In genomic region chr11:6677530-6677929, GRCm38 (mm10) we compare ENCODE assay signal across 9 mouse cellular contexts. TPM values are rescaled to one million over a fixed set of nuclear protein-coding genes. Genes with fewer than 3 reads are reported as not detected.
DNase-seq lines count a peak whose midpoint lies in the region; ATAC-seq and TF ChIP-seq lines count a peak whose summit lies in the region.
"Had no signal": no experiment of that assay in that cellular context is flagged by ENCODE, and none has a peak within 500 bp of the region (broad histone marks: within the 10 kb centered on the region; RNA-seq: fewer than 3 reads in every experiment).

No protein-coding gene starts in this region.

- H3K4me1 ChIP-seq in CH12.LX (ENCODE audit: control insufficient read depth in 1 of 2, insufficient read depth in 2 of 2) = no peaks in the 10 kb centered on the region
- H3K4me1 ChIP-seq in embryonic fibroblast, embryonic 13.5 days (ENCODE audit: control insufficient read depth, insufficient read depth, low read length) = no peaks in the 10 kb centered on the region
- H3K4me1 ChIP-seq in liver, embryonic 11.5 days (replicated peaks; ENCODE audit: control insufficient read depth, insufficient read depth, low read length) = no peaks in the 10 kb centered on the region

- TF ChIP-seq CTCF in CH12.LX (conservative IDR thresholded peaks at IDR 0.05 in 1 of 2, IDR thresholded peaks at IDR 0.05 in 1 of 2; ENCODE audit: low read depth in 2 of 2, low read length in 2 of 2) = peak in 1 of 2 experiments; percentile 29; a peak in 2 of 4 replicates
- TF ChIP-seq CTCF in embryonic fibroblast, embryonic 13.5 days (IDR thresholded peaks at IDR 0.05; ENCODE audit: borderline replicate concordance, insufficient read depth, low read length) = peak; percentile 77

- 0 out of 2 replicates have a peak, but pooled peaks have one; percentile 39 for ATAC-seq in liver, embryonic 11.5 days (replicated peaks; ENCODE audit: low FRiP score)
- no peak for ATAC-seq in activated CD4-positive, CD25-positive, alpha-beta regulatory T cell, adult 4 months

- TF ChIP-seq RAD21 in CH12.LX (IDR thresholded peaks at IDR 0.05; ENCODE audit: low read depth, low read length) = peak; percentile 22

- in situ Hi-C loops in CH12.LX (cut with MboI; ENCODE audit: low pct_ligation_motif_present, low pct_unique_long_range_greater_than_20kb, low sequenced_read_pairs) = no loop called here

- peaks cover 14% of the 10 kb centered on the region for H3K9me3 ChIP-seq in CH12.LX (replicated peaks; ENCODE audit: low read length)
- no peaks in the 10 kb centered on the region for H3K9me3 ChIP-seq in liver, embryonic 11.5 days (ENCODE audit: control insufficient read depth, low read length)

- H3K36me3 ChIP-seq in CH12.LX (replicated peaks in 1 of 2; ENCODE audit: control insufficient read depth in 1 of 2, insufficient read depth in 1 of 2, low read length in 1 of 2) = no peaks in the 10 kb centered on the region
- no peaks in the 10 kb centered on the region for H3K36me3 ChIP-seq in liver, embryonic 11.5 days (ENCODE audit: control insufficient read depth, insufficient read depth, low read length)

- 23% methylated on average over 7 of the region's 7 CpGs for WGBS in liver, embryonic 11.5 days

- H3K27me3 ChIP-seq in CH12.LX (replicated peaks) = peaks cover 85% of the 10 kb centered on the region
- H3K27me3 ChIP-seq in liver, embryonic 11.5 days (replicated peaks; ENCODE audit: control insufficient read depth, insufficient read depth, low read length) = no peaks in the 10 kb centered on the region

- TF ChIP-seq EP300 in CH12.LX (IDR thresholded peaks at IDR 0.05; ENCODE audit: low read length) = no peak

- no peak for TF ChIP-seq POLR2A in CH12.LX (IDR thresholded peaks at IDR 0.05; ENCODE audit: low read depth, low read length)
- TF ChIP-seq POLR2A in embryonic fibroblast, embryonic 13.5 days (IDR thresholded peaks at IDR 0.05; ENCODE audit: low read depth, low read length) = no peak

- DNase-seq in cerebellum, postnatal 25 days = peak; percentile 30 to 53
- DNase-seq in cerebellum, adult 11-12 months = no peak
- DNase-seq in CH12.LX (ENCODE audit: extremely low read depth) = no peak
- DNase-seq in liver, embryonic 11.5 days (ENCODE audit: low spot score) = no peak
- DNase-seq in adipocyte (ENCODE audit: low spot score) = no peak
- DNase-seq in right cerebral cortex, postnatal 25 days = no peak

- dilution Hi-C loops in CH12.LX (cut with MboI; ENCODE audit: extremely low pct_ligation_motif_present, extremely low pct_unique_long_range_greater_than_20kb, low sequenced_read_pairs) = no loop called here

- no peak overlapping the region for H3K4me2 ChIP-seq in CH12.LX (ENCODE audit: insufficient read depth, low read depth, poor library complexity, severe bottlenecking)
- H3K4me2 ChIP-seq in liver, embryonic 11.5 days = no peak overlapping the region

- H3K27ac ChIP-seq in CH12.LX (ENCODE audit: insufficient read depth, low read depth) = no peak overlapping the region
- H3K27ac ChIP-seq in embryonic fibroblast, embryonic 13.5 days (ENCODE audit: insufficient read depth, low read length) = no peak overlapping the region
- no peak overlapping the region for H3K27ac ChIP-seq in liver, embryonic 11.5 days (ENCODE audit: low read depth, low read length)

- no peaks in the 10 kb centered on the region for H3K79me2 ChIP-seq in CH12.LX (replicated peaks; ENCODE audit: control insufficient read depth, extremely low read depth, insufficient read depth, poor library complexity, severe bottlenecking)

- no peak overlapping the region for H3K4me3 ChIP-seq in CH12.LX (replicated peaks in 1 of 3; ENCODE audit: low read depth in 2 of 3, low read length in 2 of 3, poor library complexity in 1 of 3)
- no peak overlapping the region for H3K4me3 ChIP-seq in embryonic fibroblast, embryonic 13.5 days (ENCODE audit: insufficient read depth, low read length)
- H3K4me3 ChIP-seq in liver, embryonic 11.5 days (ENCODE audit: low read depth, low read length) = no peak overlapping the region
- H3K4me3 ChIP-seq: erythroblast, embryonic 14.5 days had no signal

- H3K9ac ChIP-seq in CH12.LX (ENCODE audit: insufficient read depth, low read depth) = no peak overlapping the region
- no peak overlapping the region for H3K9ac ChIP-seq in liver, embryonic 11.5 days (ENCODE audit: low read depth, low read length)

TF ChIP-seq in CH12.LX, 34 proteins besides CTCF, POLR2A, EP300 and RAD21:
- no peak for TF ChIP-seq MXI1 (IDR thresholded peaks at IDR 0.05; ENCODE audit: low read depth, low read length)
- no peak for TF ChIP-seq GABPA (IDR thresholded peaks at IDR 0.05; ENCODE audit: insufficient replicate concordance, low read depth, low read length)
- TF ChIP-seq TCF12 (IDR thresholded peaks at IDR 0.05; ENCODE audit: low read depth, low read length) = no peak
- no peak for TF ChIP-seq IRF4 (IDR thresholded peaks at IDR 0.05; ENCODE audit: low read depth, low read length)
- no peak for TF ChIP-seq ZC3H11A (IDR thresholded peaks at IDR 0.05; ENCODE audit: low read depth, low read length)
- no peak for TF ChIP-seq MAX (IDR thresholded peaks at IDR 0.05; ENCODE audit: low read length)
- TF ChIP-seq PAX5 (IDR thresholded peaks at IDR 0.05; ENCODE audit: low read length) = no peak
- no peak for TF ChIP-seq JUN (IDR thresholded peaks at IDR 0.05; ENCODE audit: insufficient read depth, low read depth, low read length)
- no peak for TF ChIP-seq UBTF (IDR thresholded peaks at IDR 0.05; ENCODE audit: low read depth, low read length)
- no peak for TF ChIP-seq TBP (conservative IDR thresholded peaks at IDR 0.05; ENCODE audit: low read depth, low read length)
- TF ChIP-seq SIN3A (IDR thresholded peaks at IDR 0.05; ENCODE audit: low read length) = no peak
- no peak for TF ChIP-seq SMC3 (IDR thresholded peaks at IDR 0.05; ENCODE audit: low read depth, low read length)
- no peak for TF ChIP-seq ZKSCAN1 (IDR thresholded peaks at IDR 0.05; ENCODE audit: borderline replicate concordance, low read depth, low read length)
- TF ChIP-seq JUND (conservative IDR thresholded peaks at IDR 0.05; ENCODE audit: low read depth, low read length) = no peak
- TF ChIP-seq CHD2 (IDR thresholded peaks at IDR 0.05; ENCODE audit: low read length) = no peak
- no peak for TF ChIP-seq MEF2A (IDR thresholded peaks at IDR 0.05; ENCODE audit: borderline replicate concordance, low read depth, low read length)
- no peak for TF ChIP-seq KAT2A (IDR thresholded peaks at IDR 0.05; ENCODE audit: insufficient replicate concordance, low read length)
- no peak for TF ChIP-seq ETS1 (conservative IDR thresholded peaks at IDR 0.05; ENCODE audit: low read depth, low read length)

RNA-seq across cellular contexts. Expression of gene Ramp3, which starts 19.2 kb away (rescaled TPM):
- total RNA-seq in CH12.LX (2012; rRNA removed) = 0.21 TPM in 1 of 2 replicates, not detected in the other
- total RNA-seq in CH12.LX (2014; rRNA removed) = not detected in 2 replicates
- not detected in 2 replicates for polyA plus RNA-seq in CH12.LX (2012; ENCODE audit: insufficient read length, low read depth)
- polyA plus RNA-seq in embryonic fibroblast, embryonic 13.5 days (2011; ENCODE audit: insufficient read length, low read depth, missing spikeins) = 6.7 and 14.5 TPM in 2 replicates
- 0.34 and 0.53 TPM in 2 replicates for polyA plus RNA-seq in liver, embryonic 11.5 days (2014; fragmentation: Nextera tagmentation; extraction: Ambion mirVana)
- 1 to 10 TPM; 8.0 to 8.6 TPM for polyA plus RNA-seq in activated CD4-positive, CD25-positive, alpha-beta regulatory T cell, adult 4 months (2017; shearing (Covaris generic))
- polyA plus RNA-seq: erythroblast, embryonic 14.5 days had no signal

RNA-seq across cellular contexts. Expression of gene Wap, which starts 39.1 kb away (rescaled TPM):
- total RNA-seq in CH12.LX (2012; rRNA removed) = not detected in 2 replicates
- total RNA-seq in CH12.LX (2014; rRNA removed) = not detected in 2 replicates
- polyA plus RNA-seq in CH12.LX (2012; ENCODE audit: insufficient read length, low read depth) = not detected in 2 replicates
- not detected in 2 replicates for polyA plus RNA-seq in embryonic fibroblast, embryonic 13.5 days (2011; ENCODE audit: insufficient read length, low read depth, missing spikeins)
- not detected in 2 replicates for polyA plus RNA-seq in liver, embryonic 11.5 days (2014; fragmentation: Nextera tagmentation; extraction: Ambion mirVana)
- polyA plus RNA-seq in activated CD4-positive, CD25-positive, alpha-beta regulatory T cell, adult 4 months (2017; shearing (Covaris generic)) = not detected
- polyA plus RNA-seq: erythroblast, embryonic 14.5 days had no signal

RNA-seq across cellular contexts. Expression of gene Tbrg4, which starts 51.7 kb away (rescaled TPM):
- total RNA-seq in CH12.LX (2012; rRNA removed) = 93.1 and 118 TPM in 2 replicates
- total RNA-seq in CH12.LX (2014; rRNA removed) = 59.3 and 69.0 TPM in 2 replicates
- 170 and 191 TPM in 2 replicates for polyA plus RNA-seq in CH12.LX (2012; ENCODE audit: insufficient read length, low read depth)
- 41.4 and 42.8 TPM in 2 replicates for polyA plus RNA-seq in embryonic fibroblast, embryonic 13.5 days (2011; ENCODE audit: insufficient read length, low read depth, missing spikeins)
- 94.3 and 103 TPM in 2 replicates for polyA plus RNA-seq in liver, embryonic 11.5 days (2014; fragmentation: Nextera tagmentation; extraction: Ambion mirVana)
- 10 to 100 TPM; 21.6 to 33.6 TPM for polyA plus RNA-seq in activated CD4-positive, CD25-positive, alpha-beta regulatory T cell, adult 4 months (2017; shearing (Covaris generic))

Comparison
In these comparisons a context has a peak if more than half of its experiments do, and no peak if none do; other contexts are left out.
1. DNase-seq: peak in cerebellum, postnatal 25 days (2 of 2); none in cerebellum, adult 11-12 months (single experiment), CH12.LX (single experiment), liver, embryonic 11.5 days (single experiment), adipocyte (single experiment) and right cerebral cortex, postnatal 25 days (single experiment).